Mouse (Mus musculus) forebrain, embryonic 12.5 days (tissue): ENCODE results near the gene Lrtm2. TPM values are rescaled to one million over a fixed set of nuclear protein-coding genes. Genes with fewer than 3 reads are reported as not detected.
"Not testable (repeated sequence)": the region's sequence is repeated elsewhere in the genome, so short reads cannot be mapped to it uniquely, and the experiment has no call there.

Experiments used
- ATAC-seq: fragments of 200-750 bp; cut with Nextera tagmentation; 2 replicates; pipeline ENCODE4 v1.8.0; 2017; ENCODE audit warnings: moderate TSS enrichment; ENCODE audit not compliant: low FRiP score
- H3K27ac ChIP-seq: fragments of 300-500 bp; sonication (generic); 2 replicates; pipeline ENCODE4 v1.5.1; 2016; ENCODE audit warnings: mild to moderate bottlenecking
- H3K27me3 ChIP-seq: fragments of 300-500 bp; sonication (generic); 2 replicates; pipeline ENCODE4 v1.6.1; 2016; ENCODE audit warnings: mild to moderate bottlenecking
- H3K36me3 ChIP-seq: fragments of 300-500 bp; sonication (generic); replicated peaks from 2 replicates; pipeline ENCODE4 v1.6.1; 2016; ENCODE audit warnings: mild to moderate bottlenecking
- H3K4me1 ChIP-seq: fragments of 300-500 bp; sonication (generic); 2 replicates; pipeline ENCODE4 v1.6.1; 2016
- H3K4me2 ChIP-seq: fragments of 300-500 bp; sonication (generic); 2 replicates; pipeline ENCODE4 v1.6.1; 2016; ENCODE audit warnings: mild to moderate bottlenecking, moderate library complexity
- H3K4me3 ChIP-seq: fragments of 300-500 bp; sonication (generic); replicated peaks from 2 replicates; pipeline ENCODE4 v1.5.1; 2016; ENCODE audit warnings: mild to moderate bottlenecking
- H3K9ac ChIP-seq: fragments of 300-500 bp; sonication (generic); 2 replicates; pipeline ENCODE4 v1.6.1; 2016; ENCODE audit warnings: mild to moderate bottlenecking
- H3K9me3 ChIP-seq: fragments of 300-500 bp; sonication (generic); 2 replicates; pipeline ENCODE4 v1.6.1; 2016
- WGBS: fragments of 180-500 bp; shearing (Covaris S2); methylation state at CpG from one replicate; pipeline ENCODE4 v1.1.7; 2016; 5-methylcytosine and 5-hydroxymethylcytosine counted together
- polyA plus RNA-seq: library from polyadenylated mRNA; unstranded; fragments of >200 nt; fragmentation: Nextera tagmentation; extraction: Ambion mirVana; gene quantifications from 2 replicates; pipeline ENCODE4 v1.2.1, GENCODE M21; 2016

Lrtm2 gene
- 0.68 and 0.70 TPM in 2 replicates for polyA plus RNA-seq

- H3K4me2 ChIP-seq: peak within 1 kb of the TSS; percentile 67
- H3K36me3 ChIP-seq: no peaks in the 10 kb centered on the region
- H3K9me3 ChIP-seq: no peaks in the 10 kb centered on the region
- ATAC-seq: peak; percentile 50
- WGBS: under 1% methylated on average over 31 of the region's 31 CpGs
- no peak within 1 kb of the TSS for H3K27ac ChIP-seq
- H3K27me3 ChIP-seq: peaks cover 75% of the 10 kb centered on the region
- peaks cover 41% of the 10 kb centered on the region for H3K4me1 ChIP-seq
- peak within 1 kb of the TSS; percentile 50 for H3K9ac ChIP-seq
- peak within 1 kb of the TSS; percentile 44 for H3K4me3 ChIP-seq
Measured at GRCm38 (mm10) chr6:119330506-119330905, at the start of gene Lrtm2. TSS of gene Lrtm2 (minus strand) at chr6:119330766.

DNA sequence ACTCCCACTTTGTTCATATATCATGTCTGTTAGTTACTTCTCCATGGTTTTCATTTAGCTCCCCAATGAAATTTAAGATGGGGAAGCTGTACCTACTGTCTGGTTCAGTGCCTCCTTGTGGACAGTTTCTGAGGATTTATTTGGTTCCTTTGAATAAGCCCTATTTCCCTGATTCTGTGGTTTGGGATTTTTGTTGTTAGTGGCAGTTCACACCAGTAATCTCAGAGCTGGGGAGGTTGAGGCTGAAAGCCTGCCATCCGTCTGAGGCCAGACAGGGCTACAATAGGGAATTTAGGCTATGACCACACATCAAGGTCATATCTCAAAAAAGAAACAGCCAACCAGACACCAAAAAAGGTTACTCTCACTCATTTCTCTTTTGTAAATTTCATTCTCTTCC, 48.1 kb upstream of the Lrtm2 start:
- Histone ChIP-seq H3K4me1 (no peaks in the 10 kb centered on the region; the same call in 1 of the 2 replicates), H3K9ac (no peak overlapping the region), H3K4me3 (no peak overlapping the region), H3K9me3 (no peaks in the 10 kb centered on the region), H3K27ac (no peak overlapping the region), H3K27me3 (no peaks in the 10 kb centered on the region), H3K36me3 (no peaks in the 10 kb centered on the region; the same call in 1 of the 2 replicates), H3K4me2 (no peak overlapping the region)
- WGBS: 90% methylated on average over 1 of the region's 1 CpGs
- ATAC-seq: no peak

DNA sequence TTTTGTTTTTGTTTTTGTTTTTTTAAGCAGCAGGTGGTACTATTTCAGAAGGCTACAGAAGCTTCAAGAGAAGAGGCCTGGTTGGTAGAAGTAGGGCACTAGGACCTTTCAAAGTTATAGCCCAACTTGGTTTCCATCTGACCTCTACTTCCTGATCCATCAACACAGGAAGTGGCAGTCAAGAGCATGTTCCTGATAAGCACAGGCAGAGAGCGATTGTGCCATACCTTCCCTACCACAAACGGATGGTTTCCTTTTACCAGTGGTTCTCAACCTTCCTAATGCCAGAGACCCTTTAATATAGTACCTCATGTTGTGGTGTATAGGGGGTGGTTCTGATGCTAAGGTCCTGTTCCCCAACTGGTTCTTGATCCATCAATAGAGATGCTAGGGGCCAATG, 47.0 kb upstream of the Lrtm2 start:
- no peak overlapping the region for H3K4me3 ChIP-seq
- H3K27ac ChIP-seq: no peak overlapping the region
- WGBS: 80% methylated on average over 2 of the region's 2 CpGs
- H3K4me2 ChIP-seq: no peak overlapping the region
- H3K36me3 ChIP-seq: no peaks in the 10 kb centered on the region; the same call in 1 of the 2 replicates
- no peaks in the 10 kb centered on the region for H3K9me3 ChIP-seq
- no peaks in the 10 kb centered on the region for H3K27me3 ChIP-seq
- no peaks in the 10 kb centered on the region; the same call in 1 of the 2 replicates for H3K4me1 ChIP-seq
- no peak for ATAC-seq
- no peak overlapping the region for H3K9ac ChIP-seq

DNA sequence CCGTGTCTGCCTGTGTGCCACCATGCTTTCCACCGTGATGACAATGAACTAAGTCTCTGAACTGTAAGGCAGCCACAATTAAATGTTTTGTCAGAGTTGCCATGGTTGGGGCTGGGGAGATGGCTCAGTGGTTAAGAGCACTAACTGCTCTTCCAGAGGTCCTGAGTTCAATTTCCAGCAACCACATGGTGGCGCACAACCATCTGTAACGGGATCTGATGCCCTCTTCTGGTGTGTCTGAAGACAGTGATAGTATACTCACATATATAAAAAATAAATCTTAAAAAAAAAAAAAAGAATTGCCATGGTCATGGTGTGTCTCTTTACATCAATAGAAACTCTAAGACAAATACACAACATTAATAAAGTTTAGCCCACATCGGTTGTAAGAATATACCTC, 44.5 kb upstream of the Lrtm2 start:
- Histone ChIP-seq H3K36me3 (no peaks in the 10 kb centered on the region), H3K4me1 (no peaks in the 10 kb centered on the region; the same call in 1 of the 2 replicates), H3K4me2 (no peak overlapping the region), H3K27me3 (no peaks in the 10 kb centered on the region), H3K9ac (no peak overlapping the region), H3K27ac (no peak overlapping the region), H3K9me3 (no peaks in the 10 kb centered on the region), H3K4me3 (no peak overlapping the region)
- WGBS: 79% methylated on average over 5 of the region's 5 CpGs
- no peak for ATAC-seq

DNA sequence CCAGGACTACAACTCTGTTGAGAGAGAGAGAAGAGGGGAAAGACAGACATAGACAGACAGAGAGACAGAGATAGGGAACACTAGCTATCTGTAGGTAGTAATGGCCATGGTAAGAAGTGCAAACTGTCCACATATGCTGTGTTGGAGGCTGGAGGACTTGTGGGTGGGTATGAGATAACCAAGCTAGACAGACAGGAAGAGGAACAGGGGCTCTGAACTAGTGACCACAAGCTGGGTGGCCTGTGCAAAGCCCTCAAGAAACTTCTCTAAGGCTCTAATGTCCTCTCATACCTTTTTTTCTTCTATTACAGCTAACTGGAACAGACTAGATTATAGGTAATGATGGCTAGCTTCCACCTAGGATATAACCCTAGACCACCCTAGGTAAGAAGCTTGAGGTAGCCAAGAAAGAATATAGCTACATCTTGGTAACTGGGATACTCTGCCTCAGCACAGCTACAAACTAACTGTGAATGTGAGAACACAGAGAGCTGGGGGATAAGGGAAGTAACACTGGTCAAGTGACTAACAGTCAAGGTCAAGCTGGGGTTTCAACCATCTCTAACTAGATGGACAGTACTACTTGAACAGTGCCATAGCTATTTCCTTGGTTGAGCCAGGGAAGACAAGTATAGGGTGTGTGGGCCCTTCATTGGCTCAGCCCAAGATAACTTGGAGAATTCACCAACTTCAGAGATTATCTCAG, 42.6 kb upstream of the Lrtm2 start:
- Histone ChIP-seq H3K9ac (no peak overlapping the region), H3K9me3 (no peaks in the 10 kb centered on the region), H3K36me3 (peaks cover 5% of the 10 kb centered on the region; the same call in 1 of the 2 replicates), H3K27ac (no peak overlapping the region), H3K4me2 (no peak overlapping the region), H3K4me3 (no peak overlapping the region), H3K27me3 (no peaks in the 10 kb centered on the region), H3K4me1 (no peaks in the 10 kb centered on the region)
- no peak for ATAC-seq

DNA sequence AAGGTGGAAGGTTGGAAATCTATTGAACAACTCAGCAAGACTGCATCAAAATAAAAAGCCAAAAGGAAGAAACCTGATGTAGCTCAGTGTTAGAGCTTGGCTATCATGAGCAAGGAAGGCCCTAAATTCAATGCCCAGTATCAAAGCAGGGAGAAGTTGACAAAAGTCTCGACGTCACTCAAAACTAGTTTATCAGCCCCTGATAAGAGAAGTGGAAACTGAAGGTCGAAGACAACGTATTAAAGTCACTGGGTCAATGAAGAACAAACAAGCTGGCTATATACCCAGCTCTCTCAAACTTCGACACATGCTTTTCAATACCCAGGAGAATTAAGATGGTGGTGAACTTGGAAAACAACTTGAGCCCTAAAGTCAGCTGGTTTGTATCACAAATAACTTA, 41.7 kb upstream of the Lrtm2 start:
- no peaks in the 10 kb centered on the region for H3K9me3 ChIP-seq
- no peak for ATAC-seq
- H3K9ac ChIP-seq: no peak overlapping the region
- no peak overlapping the region for H3K4me2 ChIP-seq
- WGBS: 96% methylated on average over 5 of the region's 5 CpGs
- no peak overlapping the region for H3K27ac ChIP-seq
- H3K4me1 ChIP-seq: no peaks in the 10 kb centered on the region
- H3K4me3 ChIP-seq: no peak overlapping the region
- no peaks in the 10 kb centered on the region for H3K27me3 ChIP-seq
- peaks cover 11% of the 10 kb centered on the region for H3K36me3 ChIP-seq

- H3K27ac ChIP-seq: no peak overlapping the region
- ATAC-seq: no peak
- H3K9ac ChIP-seq: no peak overlapping the region
- no peaks in the 10 kb centered on the region for H3K27me3 ChIP-seq
- no peaks in the 10 kb centered on the region for H3K9me3 ChIP-seq
- no peak overlapping the region for H3K4me2 ChIP-seq
- peaks cover 13% of the 10 kb centered on the region for H3K36me3 ChIP-seq
- no peak overlapping the region for H3K4me3 ChIP-seq
- H3K4me1 ChIP-seq: no peaks in the 10 kb centered on the region
Measured at GRCm38 (mm10) chr6:119371624-119372023, 41.1 kb upstream of the Lrtm2 start.

- ATAC-seq: no peak
- Histone ChIP-seq H3K9me3 (no peaks in the 10 kb centered on the region), H3K27me3 (no peaks in the 10 kb centered on the region), H3K4me3 (no peak overlapping the region), H3K27ac (no peak overlapping the region), H3K36me3 (peaks cover 39% of the 10 kb centered on the region), H3K4me1 (no peaks in the 10 kb centered on the region), H3K4me2 (no peak overlapping the region), H3K9ac (no peak overlapping the region)
- WGBS: 95% methylated on average over 2 of the region's 2 CpGs
Measured at GRCm38 (mm10) chr6:119367382-119367781, 36.8 kb upstream of the Lrtm2 start.

GRCm38 (mm10) chr6:119366800-119367199, 36.2 kb upstream of the Lrtm2 start:
- 87% methylated on average over 4 of the region's 4 CpGs for WGBS
- peaks cover 42% of the 10 kb centered on the region for H3K36me3 ChIP-seq
- not testable (repeated sequence) for ATAC-seq, H3K27me3 ChIP-seq, H3K9me3 ChIP-seq, H3K4me3 ChIP-seq, H3K4me2 ChIP-seq, H3K27ac ChIP-seq, H3K9ac ChIP-seq, H3K4me1 ChIP-seq

- Histone ChIP-seq H3K4me2 (no peak overlapping the region), H3K27me3 (no peaks in the 10 kb centered on the region), H3K4me1 (no peaks in the 10 kb centered on the region), H3K9me3 (no peaks in the 10 kb centered on the region), H3K27ac (no peak overlapping the region), H3K9ac (no peak overlapping the region), H3K4me3 (no peak overlapping the region), H3K36me3 (peaks cover 66% of the 10 kb centered on the region)
- 91% methylated on average over 5 of the region's 5 CpGs for WGBS
- ATAC-seq: no peak
Measured at GRCm38 (mm10) chr6:119363593-119363992, 33.0 kb upstream of the Lrtm2 start.

DNA sequence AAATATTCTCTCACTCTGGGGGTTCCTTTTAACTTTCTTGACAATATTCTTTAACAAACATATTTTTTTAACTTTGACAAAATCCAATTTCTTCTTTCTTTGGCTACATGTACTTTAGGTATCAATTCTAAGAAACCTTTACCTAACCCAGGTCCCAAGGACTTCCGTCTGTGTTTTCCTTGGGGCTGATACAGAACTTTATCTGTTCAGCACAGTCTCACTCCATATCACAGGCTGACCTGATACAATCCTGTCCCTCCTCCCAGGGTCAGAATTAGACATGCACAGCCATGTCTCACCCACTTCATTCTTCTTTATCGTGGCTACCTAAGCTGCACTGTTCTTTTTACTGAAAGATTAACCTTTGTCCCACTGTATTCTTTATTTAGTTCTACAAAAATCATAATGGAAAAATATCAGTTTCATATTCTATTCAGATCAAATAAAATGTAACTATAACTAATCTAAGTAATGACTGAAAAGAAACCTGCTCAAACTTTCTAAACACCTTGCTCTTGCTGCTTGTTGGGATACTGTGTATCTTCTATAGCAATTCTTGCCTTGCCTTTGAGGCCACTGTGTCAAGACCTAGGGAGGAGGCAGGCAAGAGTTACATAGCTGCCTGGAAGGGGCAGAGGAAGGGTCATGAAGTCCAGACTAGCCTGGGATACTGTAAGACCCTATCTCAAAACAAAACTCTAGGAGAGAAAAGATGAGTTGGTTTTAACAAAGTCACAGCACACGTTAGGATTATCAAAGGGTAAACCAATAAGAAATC, 30.5 kb upstream of the Lrtm2 start:
- WGBS: 90% methylated on average over 3 of the region's 3 CpGs
- no peak overlapping the region for H3K4me3 ChIP-seq
- ATAC-seq: no peak
- no peaks in the 10 kb centered on the region for H3K27me3 ChIP-seq
- no peaks in the 10 kb centered on the region for H3K9me3 ChIP-seq
- H3K4me2 ChIP-seq: no peak overlapping the region
- H3K4me1 ChIP-seq: no peaks in the 10 kb centered on the region
- H3K27ac ChIP-seq: no peak overlapping the region
- H3K36me3 ChIP-seq: peaks cover 75% of the 10 kb centered on the region
- no peak overlapping the region for H3K9ac ChIP-seq

- H3K4me1 ChIP-seq, ATAC-seq, H3K4me3 ChIP-seq, H3K27ac ChIP-seq, H3K27me3 ChIP-seq, H3K4me2 ChIP-seq, H3K9me3 ChIP-seq, H3K9ac ChIP-seq: not testable (repeated sequence)
- WGBS: 87% methylated on average over 6 of the region's 6 CpGs
- H3K36me3 ChIP-seq: peaks cover 75% of the 10 kb centered on the region
Measured at GRCm38 (mm10) chr6:119360250-119360649, 29.7 kb upstream of the Lrtm2 start.
